Mouse (Mus musculus) adrenal gland, adult 18-20 months (tissue): ENCODE data around the gene Arl5c. TPM values are rescaled to one million over a fixed set of nuclear protein-coding genes. Genes with fewer than 3 reads are reported as not detected.
A peak's percentile ranks its signal among the peaks of the same experiment; 100 is the strongest.

Experiments used
- DNase-seq, 2 experiments: peaks; one replicate each; pipeline ENCODE4 v3.0.0; 2021 to 2022; ENCODE audit warnings: low spot score in 2 of 2
- long read RNA-seq, 2 experiments: library from polyadenylated mRNA; stranded (forward); transcript quantifications; one replicate each; pipeline ENCODE4 v2.0.0; 2021
- total RNA-seq, 2 experiments: library from RNA; stranded (reverse); gene quantifications; 1 replicate in 1 of 2; 2 replicates in 1 of 2; pipeline ENCODE4 v1.2.3; 2021

The Arl5c gene
- total RNA-seq = under 1 TPM; 0.45 to 0.63 TPM
- long read RNA-seq, experiment 1 = 0 reads
- long read RNA-seq, experiment 2 = 0 reads

DNA sequence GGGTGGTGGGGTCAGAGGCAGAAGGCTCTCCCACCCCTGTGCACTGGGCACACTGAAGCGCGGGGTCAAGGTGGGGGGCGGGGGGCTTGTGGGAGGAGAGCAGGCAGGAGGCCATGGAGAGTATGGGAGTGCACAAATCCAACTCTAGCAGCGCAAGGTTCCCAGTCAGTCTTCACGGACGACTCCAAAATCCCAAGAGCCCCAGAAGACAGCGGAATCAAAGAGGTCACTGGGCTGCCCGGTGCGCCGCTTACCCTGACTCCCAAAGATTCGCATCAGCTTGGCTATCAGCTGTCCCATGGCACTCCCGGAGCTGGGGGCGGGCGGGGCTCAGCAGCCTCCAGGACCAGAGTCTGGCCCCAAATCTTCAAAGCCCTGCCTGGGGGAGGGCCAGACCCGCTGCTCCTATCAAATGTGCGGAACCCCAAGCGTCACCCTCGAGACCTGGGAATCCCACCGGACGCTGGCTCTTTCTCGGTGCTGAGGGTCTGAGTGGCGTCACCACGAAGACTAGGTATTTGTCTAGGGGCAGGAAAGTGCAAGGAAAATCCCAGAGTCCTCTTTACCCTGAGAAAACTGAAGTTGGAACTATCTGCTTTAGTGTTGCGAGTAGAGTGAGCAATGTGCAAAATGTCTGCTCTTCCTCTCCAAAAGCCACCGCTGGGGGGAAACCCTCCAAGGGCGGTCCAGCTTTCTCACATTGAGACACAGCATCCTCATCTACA lies at the start of gene Arl5c:
Arl5c (minus strand) TSS at position 618 of the 725 bp plus-strand sequence.
- DNase-seq = peak in 1 of 2 experiments; percentile 41

DNA sequence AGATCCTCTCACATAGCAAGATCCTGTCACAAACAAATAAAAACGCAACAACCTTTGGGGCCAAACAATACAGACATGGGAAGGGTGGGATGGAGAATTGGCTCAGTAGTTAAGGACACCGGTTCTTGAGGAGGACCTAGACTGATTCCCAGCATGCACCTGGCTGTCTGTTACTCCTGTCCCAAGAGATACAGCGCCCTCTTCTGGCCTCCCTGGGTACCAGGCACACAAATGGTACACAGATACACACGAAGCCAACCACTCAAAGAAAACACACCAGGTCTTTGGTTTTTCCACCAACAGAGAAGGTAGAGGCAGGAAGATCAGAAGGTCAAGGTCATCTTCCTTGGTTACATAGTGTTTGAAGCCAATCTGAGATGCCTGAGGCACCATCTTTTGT lies 49.6 kb upstream of the Arl5c start:
- no peak for DNase-seq

DNA sequence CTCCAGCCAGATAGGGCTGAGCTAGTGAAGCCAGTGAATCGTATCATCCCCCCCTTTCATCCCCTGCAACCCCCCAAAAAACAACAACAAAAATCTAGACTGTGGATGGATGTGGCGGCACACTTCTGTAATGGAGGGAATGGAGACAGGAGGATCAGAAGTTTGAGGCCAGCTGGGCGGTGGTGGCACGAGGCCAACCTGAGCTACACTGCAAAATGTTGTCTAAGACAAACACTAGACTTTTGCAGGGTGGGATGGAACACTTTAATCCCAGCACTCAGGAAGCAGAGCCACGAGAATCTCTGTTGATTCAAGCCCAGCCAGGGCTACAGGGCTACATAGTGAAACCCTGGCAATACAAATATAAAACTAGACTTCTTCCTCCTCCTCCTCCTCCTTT lies 48.1 kb upstream of the Arl5c start:
- no peak for DNase-seq

DNA sequence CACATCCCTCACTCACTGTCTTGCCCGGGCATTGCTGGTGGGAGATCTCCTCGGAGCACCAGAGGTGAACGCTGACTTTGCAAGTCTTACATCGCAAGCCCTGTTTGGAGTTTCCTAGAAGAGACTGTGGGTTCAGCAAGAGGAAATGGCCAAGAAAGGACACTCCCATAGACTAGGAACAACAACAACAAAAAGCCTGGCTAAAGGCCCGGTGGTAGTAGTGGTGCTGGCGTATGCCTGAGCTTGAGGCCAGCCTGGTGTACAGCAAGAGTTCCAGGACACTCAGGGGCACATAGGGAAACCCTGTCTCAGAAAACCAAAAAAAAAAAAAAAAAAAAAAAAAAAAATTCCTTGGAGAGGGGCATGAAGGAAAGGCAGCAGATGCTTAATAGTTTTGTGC lies 46.8 kb upstream of the Arl5c start:
- no peak for DNase-seq

DNA sequence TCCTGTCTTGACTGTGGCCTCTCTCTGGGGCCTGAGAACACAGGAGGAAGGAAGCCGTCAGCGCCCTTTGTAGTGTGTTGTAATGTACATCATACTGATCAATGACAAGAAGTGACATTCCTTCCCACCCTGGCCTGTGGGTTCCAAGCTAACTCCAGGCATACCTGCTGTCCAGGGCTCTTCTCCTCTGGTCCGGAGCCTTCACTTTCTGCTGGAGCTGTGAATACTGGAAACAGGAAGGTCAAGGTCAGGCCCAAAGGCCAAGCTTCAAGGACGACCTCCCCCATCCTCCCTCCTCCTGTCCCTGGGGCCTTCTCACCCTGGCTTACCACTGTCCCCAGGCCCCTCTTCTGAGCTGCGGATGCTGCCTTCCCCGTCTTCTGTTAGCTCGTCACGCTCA lies 45.0 kb upstream of the Arl5c start:
- DNase-seq = no peak

DNA sequence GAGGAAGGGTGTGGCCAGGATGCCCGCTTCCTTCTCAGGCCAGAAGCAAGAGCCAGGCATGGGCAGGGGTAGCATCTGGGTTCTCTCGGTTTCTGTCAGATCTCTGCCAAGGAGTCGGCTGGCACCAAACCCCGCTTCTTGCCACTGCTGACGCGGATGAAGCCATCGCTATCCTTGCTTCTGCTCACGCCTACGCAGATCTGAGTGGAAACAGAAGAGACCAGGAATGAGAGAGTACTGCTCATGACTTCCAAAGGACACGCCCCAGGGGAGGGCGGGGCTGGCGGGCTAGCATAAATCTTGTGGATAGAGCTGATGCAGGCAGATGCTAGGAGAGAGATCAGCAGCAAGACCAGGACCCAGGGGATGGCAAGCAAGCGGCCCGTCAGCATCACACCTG lies 41.9 kb upstream of the Arl5c start:
- no peak for DNase-seq

DNA sequence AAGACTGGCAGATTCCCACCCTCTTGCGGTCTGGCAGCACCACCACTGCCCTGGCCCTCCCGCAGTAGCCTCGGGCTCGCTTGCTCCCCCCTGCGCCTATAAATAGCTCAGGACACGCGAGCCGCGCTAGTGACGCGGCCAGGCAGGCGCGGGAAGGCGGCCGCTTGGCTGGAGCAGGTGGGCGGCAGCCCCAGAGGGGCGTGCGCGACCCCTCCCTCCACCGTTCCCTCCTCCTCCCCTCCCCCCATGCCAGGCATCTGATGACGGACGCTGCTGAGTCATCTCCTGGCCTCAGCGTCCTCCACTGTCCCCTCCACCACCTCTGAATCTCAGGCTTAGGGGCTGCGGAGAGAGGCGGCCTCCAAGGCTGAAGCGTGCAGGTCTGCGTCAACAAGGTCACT lies 40.0 kb upstream of the Arl5c start:
- peak; percentile 43 to 44 for DNase-seq

DNA sequence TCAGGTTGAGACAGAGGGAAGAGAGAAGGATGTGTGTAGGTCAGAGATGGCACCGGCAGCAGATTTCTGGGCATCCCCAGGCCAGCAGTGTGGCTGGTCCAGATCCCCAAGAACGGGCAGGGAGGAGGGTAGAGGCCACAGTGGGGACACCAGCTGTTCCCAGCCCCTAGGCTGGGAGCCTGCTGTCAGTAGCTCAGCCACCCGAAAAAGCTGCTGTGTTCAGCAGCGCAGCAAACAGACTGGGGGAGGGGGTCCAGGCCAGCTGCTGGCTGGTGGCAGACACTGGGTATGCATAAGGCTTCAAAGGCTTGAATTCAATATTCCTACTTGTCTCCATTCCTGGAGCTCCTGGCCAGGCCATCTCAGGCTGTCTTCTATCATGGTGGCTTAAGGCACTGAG lies 38.9 kb upstream of the Arl5c start:
- no peak for DNase-seq

DNA sequence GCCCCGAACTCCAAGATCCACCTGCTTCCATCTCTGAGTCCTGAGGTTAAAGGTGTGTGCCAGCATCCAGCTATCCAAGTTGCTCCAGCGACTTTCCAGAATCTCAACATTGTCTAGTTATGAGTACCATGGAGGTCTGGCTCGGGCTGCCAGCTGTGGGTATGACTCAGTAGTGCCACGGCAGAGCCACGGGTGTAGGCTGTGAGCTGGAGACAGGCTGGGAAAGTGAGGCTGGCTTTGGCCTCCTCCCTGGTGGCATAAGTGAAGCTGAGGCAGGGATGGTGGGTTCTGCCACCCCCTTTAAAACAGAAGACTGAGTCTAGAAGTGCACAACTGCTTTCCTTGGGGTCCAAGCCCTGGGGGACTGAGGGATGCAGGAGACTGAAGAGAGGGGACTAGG lies 38.1 kb upstream of the Arl5c start:
- no peak for DNase-seq

DNA sequence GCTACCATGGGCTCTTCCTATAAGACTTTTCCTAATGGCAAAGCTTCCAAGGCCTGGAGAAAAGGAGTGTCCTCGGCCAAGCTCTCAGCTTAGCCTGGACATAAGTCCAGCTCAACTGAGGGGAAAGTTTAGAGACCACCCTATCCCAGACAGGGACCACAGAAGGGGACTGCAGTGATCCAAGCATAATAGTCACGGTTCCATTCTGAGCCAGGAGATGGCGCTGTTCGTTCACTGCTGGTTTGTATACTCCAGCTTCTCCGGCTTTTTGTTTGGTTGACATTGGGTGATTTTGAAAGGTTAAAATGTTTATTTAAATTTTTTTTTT lies 35.4 kb upstream of the Arl5c start:
- DNase-seq = peak; percentile 79 to 85

DNA sequence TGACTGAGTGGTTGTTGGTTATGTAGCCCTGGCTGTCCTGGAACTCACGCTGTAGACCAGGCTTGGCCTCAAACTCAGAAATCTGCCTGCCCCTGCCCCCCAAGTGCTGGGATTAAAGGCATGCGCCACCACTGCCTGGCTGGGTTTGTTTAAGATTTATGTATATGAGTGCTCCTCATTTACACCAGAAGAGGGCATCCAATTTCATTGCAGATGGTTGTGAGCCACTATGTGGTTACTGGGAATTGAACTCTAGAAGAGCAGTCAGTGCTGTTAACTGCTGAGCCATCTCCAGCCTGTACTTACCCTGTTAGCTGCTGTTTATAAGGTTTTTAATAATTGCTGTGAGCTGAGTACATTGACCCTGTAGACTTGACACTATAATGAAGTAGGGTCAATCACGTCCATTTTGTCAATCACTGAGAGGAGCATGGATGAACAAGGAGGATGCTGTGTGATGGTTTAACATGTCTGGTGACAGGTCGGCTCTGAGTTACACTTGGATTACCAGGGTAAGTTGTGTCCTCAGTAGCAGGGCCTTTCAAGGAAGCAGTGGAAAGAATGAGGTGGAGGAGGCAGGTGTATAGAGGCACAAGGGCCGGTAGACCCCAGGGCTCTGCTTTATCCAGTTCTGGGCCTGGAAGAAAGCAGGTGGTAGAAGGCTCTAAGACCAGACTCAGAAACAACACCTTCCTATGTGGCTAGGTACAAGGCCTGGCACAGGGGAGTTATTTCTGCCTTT lies 34.9 kb upstream of the Arl5c start:
- no peak for DNase-seq

DNA sequence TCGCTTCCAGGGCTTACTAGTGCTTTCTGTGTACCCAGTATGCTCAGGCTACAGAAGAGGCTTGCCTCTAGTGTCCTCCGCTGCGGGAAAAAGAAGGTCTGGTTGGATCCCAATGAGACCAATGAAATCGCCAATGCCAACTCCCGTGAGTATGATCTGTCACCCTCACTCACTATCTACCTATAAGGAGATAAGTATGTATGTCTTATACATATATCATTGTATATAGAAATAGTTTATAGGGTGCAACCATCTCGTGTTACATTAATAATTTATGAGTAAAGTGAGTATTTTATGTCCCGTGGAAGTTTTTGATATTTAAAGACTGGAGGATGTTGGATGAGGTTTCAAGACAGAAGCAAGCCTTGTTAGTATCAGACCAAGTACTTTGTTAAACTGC lies 31.8 kb upstream of the Arl5c start:
- DNase-seq = no peak

DNA sequence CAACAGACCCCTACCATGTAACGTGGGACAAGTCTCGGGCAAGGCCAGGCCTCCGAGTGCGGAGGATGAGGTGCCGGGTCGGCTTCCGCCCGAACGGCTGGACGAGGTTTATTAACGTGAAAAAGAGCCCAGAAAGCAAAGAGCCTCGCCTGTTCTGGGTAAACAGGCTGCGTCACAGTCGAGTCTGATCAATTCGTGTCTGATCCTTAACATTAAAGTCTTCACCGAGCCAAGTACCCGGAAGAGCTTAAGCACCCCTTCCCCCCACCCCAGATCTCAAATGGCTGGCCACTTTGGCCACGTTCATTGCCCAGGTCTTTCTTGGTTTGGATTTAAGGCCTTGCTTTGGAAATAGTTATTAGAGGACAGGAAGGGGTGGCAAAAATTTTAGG lies 31.3 kb upstream of the Arl5c start:
- no peak for DNase-seq

DNA sequence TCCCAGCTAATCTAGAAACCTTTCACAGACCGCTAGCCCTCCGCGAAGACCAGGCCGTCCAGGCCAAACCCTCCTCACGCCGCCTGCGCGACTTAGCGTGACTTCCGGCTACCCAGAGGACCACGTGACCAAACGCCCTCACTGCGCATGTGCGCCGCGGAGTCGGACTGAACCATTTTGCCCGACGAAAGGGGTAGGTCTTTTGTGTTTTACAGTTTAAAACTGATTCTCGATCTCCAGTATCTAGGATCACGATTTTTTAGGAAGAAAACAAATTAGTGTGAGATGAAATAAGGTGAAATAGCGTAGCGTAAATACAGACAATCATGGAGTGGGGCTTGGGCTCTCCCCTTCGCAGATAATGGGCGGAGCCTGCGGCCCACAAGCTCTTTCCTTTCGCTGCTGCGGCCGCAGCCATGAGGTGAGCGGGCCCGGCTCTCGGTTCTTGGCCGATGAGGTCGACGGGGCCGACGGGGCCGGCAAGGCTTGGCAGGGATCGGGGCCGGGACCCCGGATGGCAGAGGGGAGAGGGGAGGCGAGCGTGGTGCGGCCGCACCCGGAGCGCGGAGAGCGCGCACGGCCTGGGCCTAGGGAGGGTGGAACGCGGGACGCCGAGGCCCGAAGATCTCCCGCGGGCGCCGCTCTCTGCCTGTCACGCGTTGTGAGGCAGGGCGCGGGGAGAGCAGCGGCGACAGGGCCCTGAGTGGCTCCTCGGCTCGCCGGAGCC lies 30.8 kb upstream of the Arl5c start, which contains the start of gene Rpl19:
Rpl19 (plus strand) TSS at position 141 of the 727 bp plus-strand sequence.
- peak; percentile 91 for DNase-seq

DNA sequence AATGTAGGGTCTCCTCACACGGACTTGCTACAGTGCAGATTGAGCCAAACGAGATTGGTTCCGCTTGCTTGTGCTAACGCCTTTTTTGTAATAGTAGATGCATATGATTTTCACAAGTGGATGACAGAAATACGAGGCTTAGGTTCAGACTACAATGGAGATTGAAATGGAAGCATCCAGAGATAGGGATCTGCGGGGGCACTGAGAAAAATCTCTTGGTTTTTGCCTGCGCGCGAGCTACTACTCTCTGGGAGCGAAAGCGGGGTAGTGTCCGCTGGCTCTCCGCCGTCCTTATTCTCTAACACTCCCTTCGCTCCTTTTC lies 30.2 kb upstream of the Arl5c start:
- DNase-seq = no peak

DNA sequence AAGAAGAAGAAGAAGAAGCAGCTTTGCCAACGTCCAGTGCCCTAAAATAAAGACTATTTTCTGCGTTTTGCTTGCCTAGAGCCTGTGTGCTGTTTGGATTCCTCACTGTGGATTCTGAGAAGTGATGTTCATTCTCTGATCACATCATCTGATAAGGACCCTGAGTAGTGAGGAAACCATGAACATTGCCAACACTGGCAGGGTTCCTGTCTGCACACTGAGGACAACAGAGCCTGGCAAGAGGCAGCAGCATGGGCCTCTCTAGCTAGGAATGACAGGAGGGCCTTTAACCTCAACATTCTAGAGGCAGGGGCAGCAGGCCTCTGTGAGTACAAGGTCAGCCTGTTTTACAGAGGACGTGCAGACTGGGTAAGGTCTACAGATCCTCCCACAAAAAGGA lies 28.5 kb upstream of the Arl5c start:
- no peak for DNase-seq

DNA sequence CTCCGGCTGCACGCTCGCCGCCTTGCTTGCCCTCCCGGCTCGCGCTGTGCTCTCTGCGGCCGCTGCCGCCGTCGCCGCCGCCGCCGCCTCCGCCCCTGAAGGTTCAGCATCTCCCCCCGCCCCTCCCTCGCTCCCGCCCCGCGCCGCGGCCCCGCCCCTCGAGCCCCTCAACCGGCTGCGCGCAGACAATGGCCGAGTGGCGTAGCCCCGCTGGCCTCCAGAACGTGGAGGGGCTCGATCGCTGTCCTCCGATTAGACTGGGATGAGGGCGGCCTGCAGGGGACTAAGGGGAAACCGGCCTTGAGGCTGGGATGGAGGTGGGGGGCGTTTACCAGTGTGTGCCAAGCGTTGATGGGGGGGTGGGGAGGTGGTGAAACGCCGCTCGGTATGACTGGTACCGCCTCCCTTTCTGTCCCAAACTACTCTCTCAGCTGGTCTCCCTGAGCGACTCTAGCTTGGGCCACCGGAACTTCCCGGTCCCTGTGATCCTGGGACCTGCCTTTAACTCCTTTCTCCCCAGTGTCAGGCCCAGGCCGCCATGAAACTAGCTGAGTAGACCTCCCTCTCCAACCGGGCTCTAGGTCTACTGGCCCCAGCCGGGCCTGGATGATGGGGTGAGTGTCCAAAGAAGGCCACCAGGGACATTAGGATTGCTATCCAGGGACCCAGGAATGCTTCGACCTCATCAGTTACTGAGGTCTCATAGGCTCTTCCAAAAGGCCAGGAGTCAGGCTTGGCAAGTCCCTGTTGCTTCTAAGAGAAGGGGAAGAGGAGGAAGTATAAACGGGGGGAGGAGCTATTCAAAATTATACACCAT lies 26.8 kb upstream of the Arl5c start, which contains the start of gene Cacnb1:
Cacnb1 (minus strand) TSS at position 480 of the 817 bp plus-strand sequence.
- peak; percentile 68 to 71 for DNase-seq

DNA sequence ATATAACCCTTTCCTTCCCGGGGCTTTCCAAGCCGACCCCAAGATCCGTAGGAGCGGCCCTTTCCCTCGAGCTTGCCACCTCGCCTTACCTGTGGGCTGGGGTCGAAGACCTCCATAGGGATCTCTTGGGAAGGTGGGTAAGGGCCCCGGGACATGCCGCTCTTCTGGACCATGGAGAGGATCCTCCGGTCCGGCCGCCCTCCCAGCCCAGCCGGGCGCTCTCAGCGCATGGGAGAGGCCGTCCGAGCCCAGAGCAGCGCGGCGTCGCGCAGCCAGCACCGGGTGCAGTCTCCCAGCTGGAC lies 26.2 kb upstream of the Arl5c start:
- DNase-seq = no peak

DNA sequence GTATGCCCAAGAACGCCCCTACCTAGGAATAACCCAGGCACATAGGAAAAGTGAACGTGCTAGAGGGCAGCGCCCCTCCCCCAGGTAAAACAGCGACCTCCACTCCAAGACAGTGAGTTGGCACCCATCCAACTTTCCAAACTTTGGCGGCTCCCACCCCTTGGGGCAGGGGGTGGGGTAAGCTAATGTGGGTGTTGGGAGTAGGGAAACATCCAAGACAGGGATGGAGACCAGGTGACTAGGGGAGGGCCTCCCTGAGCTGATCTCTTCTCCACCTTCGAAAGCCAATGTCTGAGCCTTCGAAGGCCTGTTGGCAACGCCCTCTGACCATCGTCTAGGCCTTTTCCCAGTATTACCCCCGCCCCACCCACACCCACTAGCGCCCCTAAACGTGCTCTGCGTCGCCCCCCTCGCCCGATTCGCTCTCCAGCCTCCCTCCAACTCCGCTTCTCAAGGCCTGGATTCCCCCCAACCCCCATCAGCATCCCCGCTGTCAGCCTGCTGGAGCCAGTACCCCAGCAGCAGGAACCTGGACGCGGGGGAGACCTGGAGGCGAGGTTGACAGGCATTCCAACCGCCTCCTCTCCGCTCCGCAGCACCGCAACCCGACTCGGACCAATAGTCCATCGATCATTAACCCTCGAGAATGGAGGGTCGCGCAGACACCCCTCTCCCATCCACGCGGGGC lies 25.7 kb upstream of the Arl5c start:
- DNase-seq = peak in 1 of 2 experiments; percentile 20

DNA sequence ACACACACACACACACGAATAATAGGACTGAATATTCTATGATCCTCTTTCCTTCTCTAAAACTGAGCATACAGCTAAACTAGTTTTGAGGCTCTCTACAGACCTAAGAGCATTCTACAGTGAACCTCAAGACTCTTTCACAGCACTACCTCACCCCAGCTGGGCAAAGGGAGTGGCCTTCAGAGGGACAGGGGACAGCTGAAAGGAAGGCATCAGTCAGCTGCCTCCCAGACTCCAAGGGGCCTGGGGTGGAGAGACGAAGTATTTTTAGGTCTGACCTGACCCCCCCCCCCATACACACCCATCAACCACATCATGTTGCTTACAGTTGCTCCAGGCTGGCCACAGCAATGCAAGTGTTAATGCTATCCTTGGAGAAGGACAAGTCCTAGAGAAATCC lies 25.1 kb upstream of the Arl5c start:
- no peak for DNase-seq

DNA sequence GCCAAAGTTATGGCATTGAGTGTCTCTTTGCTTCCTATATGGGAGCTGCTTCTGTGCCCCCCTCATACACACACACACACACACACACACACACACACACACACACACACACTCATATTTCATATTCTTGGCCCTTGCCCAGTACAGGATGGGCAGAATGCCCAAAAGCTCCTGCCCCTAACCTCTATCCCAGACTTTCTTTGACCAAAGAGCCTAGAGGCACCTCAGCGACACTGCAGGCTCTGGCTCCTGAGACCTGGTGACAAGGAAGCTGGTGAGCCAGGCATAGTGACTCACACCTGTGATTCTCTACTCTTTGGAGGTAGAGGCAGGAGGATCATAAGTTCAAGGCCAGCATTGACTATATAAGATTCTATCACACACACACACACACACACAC lies 24.7 kb upstream of the Arl5c start:
- DNase-seq = no peak
